Mouse (Mus musculus) embryonic facial prominence, embryonic 13.5 days (tissue): Measurements from ENCODE around the gene 2210010C04Rik. TPM values are rescaled to one million over a fixed set of nuclear protein-coding genes. Genes with fewer than 3 reads are reported as not detected.

Experiments used
- ATAC-seq: fragments of 200-750 bp; cut with Nextera tagmentation; 2 replicates; pipeline ENCODE4 v1.8.0; 2017; ENCODE audit warnings: low read depth; ENCODE audit not compliant: insufficient number of reproducible peaks, insufficient read depth, low FRiP score, low TSS enrichment
- H3K27ac ChIP-seq: fragments of 300-500 bp; sonication (generic); 2 replicates; pipeline ENCODE4 v1.5.1; 2015; ENCODE audit warnings: moderate library complexity, mild to moderate bottlenecking, inconsistent platforms
- H3K27me3 ChIP-seq: fragments of 300-500 bp; sonication (generic); 2 replicates; pipeline ENCODE4 v1.6.1; 2015; ENCODE audit warnings: mild to moderate bottlenecking, inconsistent platforms
- H3K36me3 ChIP-seq: fragments of 300-500 bp; sonication (generic); 2 replicates; pipeline ENCODE4 v1.6.1; 2015; ENCODE audit warnings: mild to moderate bottlenecking, inconsistent platforms
- H3K4me1 ChIP-seq: fragments of 300-500 bp; sonication (generic); 2 replicates; pipeline ENCODE4 v1.6.1; 2015; ENCODE audit warnings: inconsistent platforms
- H3K4me2 ChIP-seq: fragments of 300-500 bp; sonication (generic); 2 replicates; pipeline ENCODE4 v1.6.1; 2015; ENCODE audit warnings: moderate library complexity, mild to moderate bottlenecking, inconsistent platforms
- H3K4me3 ChIP-seq: fragments of 300-500 bp; sonication (generic); 2 replicates; pipeline ENCODE4 v1.5.1; 2015; ENCODE audit warnings: mild to moderate bottlenecking, inconsistent platforms
- H3K9ac ChIP-seq: fragments of 300-500 bp; sonication (generic); 2 replicates; pipeline ENCODE4 v1.6.1; 2015; ENCODE audit warnings: mild to moderate bottlenecking, inconsistent platforms
- H3K9me3 ChIP-seq: fragments of 300-500 bp; sonication (generic); 2 replicates; pipeline ENCODE4 v1.6.1; 2016; ENCODE audit warnings: inconsistent platforms
- WGBS: fragments of 180-500 bp; shearing (Covaris S2); methylation state at CpG from one replicate; pipeline ENCODE4 v1.1.7; 2015; ENCODE audit warnings: mixed read lengths; 5-methylcytosine and 5-hydroxymethylcytosine counted together
- polyA plus RNA-seq: library from polyadenylated mRNA; unstranded; fragments of >200 nt; fragmentation: Nextera tagmentation; extraction: Ambion mirVana; gene quantifications from 2 replicates; pipeline ENCODE4 v1.2.1, GENCODE M21; 2015

2210010C04Rik gene
- polyA plus RNA-seq, 1 experiment from 2014 or later: not detected

- Histone ChIP-seq H3K27ac (no peak overlapping the region), H3K27me3 (no peaks in the 10 kb centered on the region), H3K9ac (no peak overlapping the region), H3K9me3 (no peaks in the 10 kb centered on the region), H3K4me1 (no peaks in the 10 kb centered on the region), H3K4me3 (no peak overlapping the region), H3K4me2 (no peak overlapping the region), H3K36me3 (no peaks in the 10 kb centered on the region)
- WGBS: 18% methylated on average over 1 of the region's 1 CpGs
- no peak for ATAC-seq
These were observed 13.3 kb upstream of the 2210010C04Rik start for GRCm38 (mm10) chr6:41048602-41049001.

GRCm38 (mm10) chr6:41047961-41048360 is 12.7 kb upstream of the 2210010C04Rik start:
- H3K9me3 ChIP-seq: no peaks in the 10 kb centered on the region
- 79% methylated on average over 1 of the region's 1 CpGs for WGBS
- no peak overlapping the region for H3K27ac ChIP-seq
- no peaks in the 10 kb centered on the region for H3K27me3 ChIP-seq
- H3K4me3 ChIP-seq: no peak overlapping the region
- ATAC-seq: no peak
- no peak overlapping the region for H3K9ac ChIP-seq
- H3K4me1 ChIP-seq: no peaks in the 10 kb centered on the region
- H3K36me3 ChIP-seq: no peaks in the 10 kb centered on the region
- H3K4me2 ChIP-seq: no peak overlapping the region

GRCm38 (mm10) chr6:41047202-41047601 is 11.9 kb upstream of the 2210010C04Rik start:
- no peak overlapping the region for H3K4me3 ChIP-seq
- WGBS: 87% methylated on average over 1 of the region's 1 CpGs
- no peaks in the 10 kb centered on the region for H3K9me3 ChIP-seq
- H3K36me3 ChIP-seq: no peaks in the 10 kb centered on the region
- no peak overlapping the region for H3K9ac ChIP-seq
- H3K27ac ChIP-seq: no peak overlapping the region
- H3K4me2 ChIP-seq: no peak overlapping the region
- no peaks in the 10 kb centered on the region for H3K4me1 ChIP-seq
- H3K27me3 ChIP-seq: no peaks in the 10 kb centered on the region
- no peak for ATAC-seq

- Histone ChIP-seq H3K27ac (no peak overlapping the region), H3K4me2 (no peak overlapping the region), H3K36me3 (no peaks in the 10 kb centered on the region), H3K9ac (no peak overlapping the region), H3K27me3 (no peaks in the 10 kb centered on the region), H3K4me1 (no peaks in the 10 kb centered on the region), H3K4me3 (no peak overlapping the region), H3K9me3 (no peaks in the 10 kb centered on the region)
- no peak for ATAC-seq
- WGBS: 59% methylated on average over 2 of the region's 2 CpGs
These were observed 11.2 kb upstream of the 2210010C04Rik start for GRCm38 (mm10) chr6:41046553-41046952.

GRCm38 (mm10) chr6:41044753-41045152 is 9.4 kb upstream of the 2210010C04Rik start:
- no peaks in the 10 kb centered on the region for H3K9me3 ChIP-seq
- no peaks in the 10 kb centered on the region for H3K4me1 ChIP-seq
- no peak overlapping the region for H3K4me2 ChIP-seq
- H3K4me3 ChIP-seq: no peak overlapping the region
- WGBS: 89% methylated on average over 1 of the region's 1 CpGs
- no peaks in the 10 kb centered on the region for H3K36me3 ChIP-seq
- H3K27me3 ChIP-seq: no peaks in the 10 kb centered on the region
- no peak overlapping the region for H3K9ac ChIP-seq
- ATAC-seq: no peak
- H3K27ac ChIP-seq: no peak overlapping the region

- Histone ChIP-seq H3K27ac (no peak overlapping the region), H3K9me3 (no peaks in the 10 kb centered on the region), H3K36me3 (no peaks in the 10 kb centered on the region), H3K4me2 (no peak overlapping the region), H3K4me3 (no peak overlapping the region), H3K4me1 (no peaks in the 10 kb centered on the region), H3K27me3 (no peaks in the 10 kb centered on the region), H3K9ac (no peak overlapping the region)
- no peak for ATAC-seq
- WGBS: 64% methylated on average over 1 of the region's 1 CpGs
These were observed 9.0 kb upstream of the 2210010C04Rik start for GRCm38 (mm10) chr6:41044314-41044713.

GRCm38 (mm10) chr6:41032802-41033201 is 2.5 kb downstream of the 2210010C04Rik start:
- Histone ChIP-seq H3K4me2 (no peak overlapping the region), H3K27ac (no peak overlapping the region)
- 80% methylated on average over 6 of the region's 6 CpGs for WGBS

GRCm38 (mm10) chr6:41032231-41032630 is 3.1 kb downstream of the 2210010C04Rik start:
- no peak overlapping the region for H3K4me2 ChIP-seq
- WGBS: 82% methylated on average over 3 of the region's 3 CpGs
- no peak overlapping the region for H3K4me3 ChIP-seq

More at GRCm38 (mm10) chr6:41032802-41033201, 2.5 kb downstream of the 2210010C04Rik start:
- Histone ChIP-seq H3K27me3 (no peaks in the 10 kb centered on the region), H3K36me3 (no peaks in the 10 kb centered on the region), H3K4me1 (no peaks in the 10 kb centered on the region), H3K9me3 (no peaks in the 10 kb centered on the region), H3K4me3 (no peak overlapping the region), H3K9ac (no peak overlapping the region)
- no peak for ATAC-seq

GRCm38 (mm10) chr6:41030821-41031220 is 4.5 kb downstream of the 2210010C04Rik start:
- Histone ChIP-seq H3K27ac (no peak overlapping the region), H3K4me1 (no peaks in the 10 kb centered on the region), H3K4me3 (no peak overlapping the region), H3K9ac (no peak overlapping the region), H3K9me3 (no peaks in the 10 kb centered on the region), H3K36me3 (no peaks in the 10 kb centered on the region), H3K4me2 (no peak overlapping the region), H3K27me3 (no peaks in the 10 kb centered on the region)
- 85% methylated on average over 3 of the region's 3 CpGs for WGBS
- ATAC-seq: no peak

More at GRCm38 (mm10) chr6:41032231-41032630, 3.1 kb downstream of the 2210010C04Rik start:
- Histone ChIP-seq H3K36me3 (no peaks in the 10 kb centered on the region), H3K9ac (no peak overlapping the region), H3K27ac (no peak overlapping the region), H3K9me3 (no peaks in the 10 kb centered on the region), H3K27me3 (no peaks in the 10 kb centered on the region), H3K4me1 (no peaks in the 10 kb centered on the region)
- no peak for ATAC-seq

GRCm38 (mm10) chr6:41027053-41027452 is 8.3 kb downstream of the 2210010C04Rik start:
- H3K27ac ChIP-seq: no peak overlapping the region
- no peak overlapping the region for H3K9ac ChIP-seq
- no peaks in the 10 kb centered on the region for H3K9me3 ChIP-seq
- no peak for ATAC-seq
- H3K4me1 ChIP-seq: no peaks in the 10 kb centered on the region
- H3K4me3 ChIP-seq: no peak overlapping the region
- no peaks in the 10 kb centered on the region for H3K36me3 ChIP-seq
- no peak overlapping the region for H3K4me2 ChIP-seq
- H3K27me3 ChIP-seq: no peaks in the 10 kb centered on the region
- WGBS: 42% methylated on average over 2 of the region's 2 CpGs

- no peak overlapping the region for H3K27ac ChIP-seq
- H3K27me3 ChIP-seq: no peaks in the 10 kb centered on the region
- H3K9ac ChIP-seq: no peak overlapping the region
- 71% methylated on average over 2 of the region's 2 CpGs for WGBS
- H3K4me1 ChIP-seq: no peaks in the 10 kb centered on the region
- no peaks in the 10 kb centered on the region for H3K9me3 ChIP-seq
- no peak overlapping the region for H3K4me2 ChIP-seq
- H3K36me3 ChIP-seq: no peaks in the 10 kb centered on the region
- H3K4me3 ChIP-seq: no peak overlapping the region
- ATAC-seq: no peak
These were observed 9.2 kb downstream of the 2210010C04Rik start for GRCm38 (mm10) chr6:41025873-41026650.

- ATAC-seq: no peak
- 81% methylated on average over 2 of the region's 2 CpGs for WGBS
- Histone ChIP-seq H3K9ac (no peak overlapping the region), H3K9me3 (no peaks in the 10 kb centered on the region), H3K27me3 (no peaks in the 10 kb centered on the region), H3K4me3 (no peak overlapping the region), H3K4me1 (no peaks in the 10 kb centered on the region), H3K4me2 (no peak overlapping the region), H3K36me3 (no peaks in the 10 kb centered on the region), H3K27ac (no peak overlapping the region)
These were observed 16.2 kb downstream of the 2210010C04Rik start for GRCm38 (mm10) chr6:41019140-41019539.
